Mouse (Mus musculus): ENCODE measurements around the gene Rnpep. TPM values are rescaled to one million over a fixed set of nuclear protein-coding genes. Genes with fewer than 3 reads are reported as not detected.

The Rnpep gene
- total RNA-seq, 2 experiments from 2014 or later, result 20.4 to 21.5 TPM

Other genes with a start within 250 kb of the Rnpep start
- gene Lgr6, start 178.8 kb downstream of the Rnpep start, total RNA-seq (2021), result 10 to 100 TPM; 12.3 to 17.4 TPM
- under 1 TPM; 0.60 to 0.82 TPM for gene Ptpn7, start 151.4 kb downstream of the Rnpep start, total RNA-seq (2021)
- 10 to 100 TPM; 29.9 to 31.8 TPM for gene Arl8a, start 137.3 kb downstream of the Rnpep start, total RNA-seq (2021)
- under 1 TPM in 1 of 2 experiments, not detected in 1; 0.29 TPM for gene Gpr37l1, start 116.4 kb downstream of the Rnpep start, total RNA-seq (2021)
- gene Elf3, start 25.5 kb downstream of the Rnpep start, total RNA-seq (2021), result under 1 TPM; 0.19 to 0.30 TPM
- gene Timm17a, start 29.7 kb upstream of the Rnpep start, total RNA-seq (2021), result 100 to 1,000 TPM; 406 to 428 TPM
- 1 to 10 TPM; 1.7 to 3.0 TPM for gene Lmod1, start 40.7 kb upstream of the Rnpep start, total RNA-seq (2021)
- 1 to 10 TPM; 7.2 to 7.8 TPM for gene Shisa4, start 91.2 kb upstream of the Rnpep start, total RNA-seq (2021)
- 10 to 100 TPM; 71.1 to 71.3 TPM for gene Ipo9, start 146.4 kb upstream of the Rnpep start, total RNA-seq (2021)